Mouse (Mus musculus) frontal cortex, postnatal 25 days (tissue): ENCODE data around the gene Rer1.

Source experiments
- DNase-seq, 2 experiments: peaks; one replicate each; pipeline ENCODE4 v3.0.0; 2022; ENCODE audit warnings: low spot score in 2 of 2

The Rer1 gene

DNA sequence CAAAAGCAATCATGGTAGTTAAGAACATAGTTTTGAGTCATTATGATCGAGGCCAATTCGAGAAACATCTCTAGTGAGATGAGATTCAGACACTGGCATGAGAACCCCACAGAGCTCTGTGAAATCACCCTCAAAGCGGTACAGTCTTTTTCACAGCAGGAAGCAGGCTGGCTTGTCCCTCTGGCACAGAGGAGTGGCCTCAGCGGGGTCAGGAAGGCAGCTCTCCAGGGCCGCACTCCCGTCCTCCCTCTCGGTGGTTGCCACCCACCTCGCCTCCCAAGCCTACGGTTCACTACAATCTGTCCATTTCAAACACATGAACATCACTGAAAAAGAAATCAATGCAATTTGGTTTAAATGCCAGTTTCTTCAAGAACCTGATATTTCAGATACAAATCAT lies 11.8 kb downstream of the Rer1 start:
- no peak for DNase-seq

- DNase-seq: no peak
Observed at GRCm38 (mm10) chr4:155070921-155071320, 15.3 kb downstream of the Rer1 start.

- DNase-seq: no peak
Observed at GRCm38 (mm10) chr4:155070199-155070598, 16.0 kb downstream of the Rer1 start.

DNA sequence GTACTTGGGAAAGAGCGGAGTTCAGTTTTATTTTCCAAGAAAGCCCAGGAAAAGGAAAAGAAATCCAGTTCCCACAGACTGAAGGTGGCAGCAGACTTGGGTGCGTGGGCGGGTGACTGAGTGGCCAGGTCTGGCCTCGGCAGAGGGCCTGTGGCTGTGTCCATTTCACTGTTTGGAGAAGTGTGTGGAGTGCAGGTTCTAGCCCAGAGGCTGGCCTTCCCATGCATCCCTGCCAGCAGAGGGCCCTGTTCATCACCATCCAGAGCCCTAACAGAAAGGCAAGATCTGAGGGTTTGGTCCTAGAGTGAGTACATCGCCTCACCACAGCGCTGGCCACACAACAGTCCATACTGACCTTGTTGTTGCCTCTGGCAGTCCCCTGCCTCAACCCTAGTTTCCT lies 17.0 kb downstream of the Rer1 start:
- DNase-seq: peak in 1 of 2 experiments; percentile 28

DNA sequence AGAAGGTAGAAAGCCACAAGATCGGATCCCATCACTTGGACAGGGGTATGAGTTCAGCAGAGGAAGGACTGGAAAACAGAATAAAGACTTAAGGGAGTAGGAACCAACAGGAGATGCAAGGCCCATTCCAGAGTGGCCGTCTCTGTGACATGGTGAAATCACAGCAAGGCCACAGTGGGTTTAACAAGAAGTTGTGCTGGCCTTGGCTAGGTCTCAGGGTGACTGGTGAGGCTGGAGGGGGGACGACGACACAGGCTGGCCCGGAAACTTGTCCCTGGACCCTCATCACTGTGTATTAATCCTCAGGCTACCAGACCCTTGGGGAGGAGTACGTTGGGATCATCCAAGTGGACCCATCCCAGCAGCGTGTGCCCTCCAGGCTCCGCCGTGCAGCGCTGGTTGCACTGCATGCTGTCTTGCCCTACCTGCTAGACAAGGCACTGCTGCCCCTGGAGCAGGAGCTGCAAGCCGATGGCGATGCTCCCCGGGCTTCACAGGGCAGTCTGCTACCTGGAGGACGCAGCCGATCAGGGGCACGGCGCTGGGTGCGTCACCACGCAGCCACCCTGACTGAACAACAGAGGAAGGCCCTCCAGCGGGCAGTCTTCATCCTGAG lies 17.7 kb downstream of the Rer1 start:
- DNase-seq: no peak

- peak; percentile 86 to 93 for DNase-seq
Observed at GRCm38 (mm10) chr4:155066834-155067522, 19.2 kb downstream of the Rer1 start, which contains the start of gene Pex10. Gene Pex10, plus strand, starts transcription at chr4:155067016.

GRCm38 (mm10) chr4:155065970-155066833 lies 20.0 kb downstream of the Rer1 start:
- DNase-seq: peak; percentile 92 to 96

DNA sequence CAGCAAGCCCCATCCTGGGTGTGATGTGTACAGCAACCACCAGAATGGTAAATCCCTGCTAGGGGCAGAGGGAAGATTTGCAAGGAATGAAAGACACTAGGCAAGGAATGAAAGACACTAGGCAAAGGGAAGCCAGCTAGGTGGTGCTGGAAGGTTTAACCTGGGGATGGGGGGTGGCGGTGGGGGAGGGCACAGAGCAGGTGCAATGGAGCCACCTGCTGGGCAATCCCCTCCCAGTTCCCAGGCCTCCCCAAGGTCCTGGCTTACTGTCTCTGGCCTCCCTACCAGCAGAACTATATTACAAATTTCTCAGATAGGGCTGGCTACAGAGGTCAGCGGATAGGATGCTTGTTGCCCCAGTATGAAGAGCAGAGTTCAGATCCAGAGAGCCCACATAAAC lies 21.7 kb downstream of the Rer1 start:
- DNase-seq: no peak

GRCm38 (mm10) chr4:155063895-155064294 lies 22.3 kb downstream of the Rer1 start:
- no peak for DNase-seq

GRCm38 (mm10) chr4:155058325-155058724 lies 27.9 kb downstream of the Rer1 start:
- DNase-seq: no peak

- DNase-seq: no peak
Observed at GRCm38 (mm10) chr4:155056724-155057123, 29.5 kb downstream of the Rer1 start, which contains the start of gene Plch2. Gene Plch2, minus strand, starts transcription at chr4:155056784.

GRCm38 (mm10) chr4:155050116-155050515 lies 36.1 kb downstream of the Rer1 start:
- no peak for DNase-seq

DNA sequence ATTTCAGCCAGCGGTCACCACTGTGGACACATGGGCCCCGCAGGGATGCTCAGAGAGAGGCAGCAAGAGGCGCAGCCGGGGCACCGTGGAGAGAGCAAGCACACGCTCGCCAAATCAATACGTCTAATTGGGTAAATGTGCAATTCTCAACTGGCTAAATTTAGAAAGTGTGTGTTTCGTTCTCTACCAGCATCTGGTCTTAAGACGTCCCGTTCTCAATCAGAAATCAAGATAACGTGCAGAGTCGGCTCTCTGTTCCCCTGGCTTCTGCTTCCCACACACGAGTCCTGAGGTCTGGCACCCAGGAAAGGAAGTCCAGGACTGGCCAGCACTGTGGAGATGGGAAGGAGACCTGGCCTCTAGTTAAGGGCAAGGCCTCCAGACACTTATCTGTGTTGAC lies 39.5 kb downstream of the Rer1 start:
- DNase-seq: no peak

DNA sequence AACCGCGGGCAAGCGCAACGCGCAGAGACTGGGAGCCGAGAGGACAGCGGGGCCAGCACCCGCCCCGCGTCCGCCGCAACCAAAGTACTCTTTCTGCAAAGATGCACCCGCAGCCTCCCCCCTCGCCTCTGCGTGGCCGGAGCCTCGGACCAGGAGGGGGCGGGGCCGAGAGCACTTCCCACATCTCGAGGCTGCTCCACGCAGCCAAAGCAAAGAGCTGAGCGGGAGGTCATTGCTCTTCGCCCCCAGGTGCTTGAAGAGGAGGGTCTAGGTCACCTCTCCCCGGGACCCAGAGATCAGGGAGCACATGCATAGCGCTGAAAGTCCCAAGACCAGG lies 42.9 kb downstream of the Rer1 start:
- no peak for DNase-seq

DNA sequence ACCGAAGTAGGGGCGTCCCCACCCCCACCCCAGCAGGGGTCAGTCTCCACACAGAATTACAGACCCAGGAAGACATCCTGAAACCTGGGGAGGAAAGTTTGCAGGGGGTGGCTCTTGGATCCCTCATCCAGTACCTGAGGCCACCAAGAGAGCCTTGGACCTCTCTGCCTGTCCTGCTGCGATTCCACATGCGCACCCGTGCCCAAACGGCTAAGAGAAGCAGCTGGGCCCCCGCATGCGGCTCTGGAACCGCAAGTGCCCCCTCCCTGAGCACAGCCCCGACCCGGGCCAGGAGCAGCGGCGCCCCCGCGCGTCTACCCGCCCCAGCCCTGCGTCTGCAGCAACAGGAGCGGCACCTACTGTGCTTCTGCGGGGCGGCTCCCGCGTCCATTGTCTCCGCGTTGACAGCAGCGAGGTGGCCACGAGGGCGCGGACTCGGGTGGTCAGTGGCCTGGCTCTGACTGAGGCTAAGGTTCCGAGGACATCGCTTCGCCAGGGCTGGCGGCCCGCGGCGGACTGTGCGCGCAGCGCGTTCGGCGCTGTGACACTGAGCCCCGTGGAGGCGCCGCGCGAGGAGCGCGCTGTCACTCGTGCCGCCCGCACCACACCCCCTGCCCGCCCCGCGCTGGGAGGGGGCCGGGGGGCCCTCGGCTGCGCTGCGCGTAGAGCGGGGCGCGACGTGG lies 43.4 kb downstream of the Rer1 start:
- DNase-seq: no peak

GRCm38 (mm10) chr4:155040696-155041095 lies 45.5 kb downstream of the Rer1 start:
- no peak for DNase-seq

- no peak for DNase-seq
Observed at GRCm38 (mm10) chr4:155040197-155040596, 46.0 kb downstream of the Rer1 start.

GRCm38 (mm10) chr4:155034787-155035186 lies 51.4 kb downstream of the Rer1 start:
- DNase-seq: no peak

- DNase-seq: no peak
Observed at GRCm38 (mm10) chr4:155034202-155034601, 52.0 kb downstream of the Rer1 start.

GRCm38 (mm10) chr4:155033115-155033514 lies 53.1 kb downstream of the Rer1 start:
- no peak for DNase-seq

DNA sequence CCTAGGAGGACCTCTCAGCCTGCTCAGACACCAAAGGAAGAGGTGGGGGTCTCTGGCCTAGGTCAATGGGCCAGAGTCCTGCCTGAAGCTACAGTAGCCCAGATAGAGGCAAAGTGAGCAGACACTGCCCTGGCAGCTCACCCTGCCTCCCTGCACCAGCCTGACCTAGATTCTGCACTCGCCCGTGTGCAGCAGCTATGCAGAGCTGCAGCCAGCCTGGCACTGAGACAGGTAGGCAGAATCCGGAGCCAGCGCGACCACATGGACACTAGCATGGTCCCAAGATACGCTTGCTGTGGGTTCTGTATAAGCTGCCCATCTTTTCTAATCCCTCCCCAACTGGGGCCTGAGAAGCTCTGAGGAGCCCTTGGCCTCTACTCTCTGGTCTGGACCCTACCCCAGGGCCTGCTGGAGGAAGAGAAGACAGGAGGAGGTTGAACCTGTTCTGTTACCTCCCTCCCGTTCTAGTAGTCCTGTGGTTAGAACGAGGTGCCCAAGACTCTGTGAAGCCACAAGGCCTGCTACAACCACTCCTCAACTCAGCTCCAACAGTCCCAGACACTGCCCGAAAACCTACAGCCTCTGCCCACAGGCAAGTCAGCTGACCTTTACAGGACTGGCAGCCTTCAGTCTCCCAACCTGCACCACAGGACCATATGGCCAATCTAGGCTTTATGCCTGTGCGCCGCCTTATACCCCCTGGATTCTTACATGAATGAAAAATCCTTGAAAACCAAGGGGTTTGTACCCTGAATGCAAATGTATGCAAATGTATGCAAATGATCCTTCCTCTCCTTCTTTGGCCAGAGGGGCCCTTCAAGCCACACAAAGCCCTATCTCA lies 61.8 kb downstream of the Rer1 start:
- DNase-seq: no peak
